Mouse (Mus musculus): ENCODE measurements around the gene Tcn2.

Tcn2 gene

GRCm38 (mm10) chr11:3893970-3894369 lies 38.0 kb downstream of the Tcn2 start:
- no peak for DNase-seq

- no peak for DNase-seq
Measured at GRCm38 (mm10) chr11:3887331-3887730, 44.6 kb downstream of the Tcn2 start.

GRCm38 (mm10) chr11:3883711-3884110 lies 48.2 kb downstream of the Tcn2 start:
- DNase-seq: no peak

GRCm38 (mm10) chr11:3879836-3880235 lies 52.1 kb downstream of the Tcn2 start:
- DNase-seq: peak; percentile 86

- no peak for DNase-seq
Measured at GRCm38 (mm10) chr11:3878660-3879059, 53.3 kb downstream of the Tcn2 start.

GRCm38 (mm10) chr11:3876419-3876818 lies 55.5 kb downstream of the Tcn2 start:
- DNase-seq: peak; percentile 47

Measured in cerebellum, adult 8-10 months (tissue).